ENCODE assay signal across 8 mouse cellular contexts in genomic region chr5:31199893-31200292, GRCm38 (mm10). TPM values are rescaled to one million over a fixed set of nuclear protein-coding genes. Genes with fewer than 3 reads are reported as not detected.
DNase-seq lines count a peak whose midpoint lies in the region; ATAC-seq and TF ChIP-seq lines count a peak whose summit lies in the region.

No protein-coding gene starts in this region.

- DNase-seq in adrenal gland, postnatal 14 days, result peak; percentile 52
- DNase-seq in adrenal gland, postnatal 25 days, result no peak
- DNase-seq in kidney, adult 9 months, result no peak
- DNase-seq in G1E (ENCODE audit: low spot score), result no peak
- no peak for DNase-seq in liver, embryonic 11.5 days (ENCODE audit: low spot score)
- DNase-seq in spleen, postnatal 14 days (ENCODE audit: low spot score in 2 of 2), result no peak
- DNase-seq in testis, postnatal 10 days (ENCODE audit: low spot score), result no peak

- no peaks in the 10 kb centered on the region for H3K27me3 ChIP-seq in kidney, embryonic 14.5 days (ENCODE audit: control insufficient read depth, insufficient read depth, low read length)
- H3K27me3 ChIP-seq in G1E (ENCODE audit: insufficient read depth, low read length), result no peaks in the 10 kb centered on the region
- no peaks in the 10 kb centered on the region for H3K27me3 ChIP-seq in liver, embryonic 11.5 days (replicated peaks; ENCODE audit: control insufficient read depth, insufficient read depth, low read length)

- no peak for TF ChIP-seq CTCF in G1E (IDR thresholded peaks at IDR 0.05; ENCODE audit: low read depth, low read length)

- peaks cover 7% of the 10 kb centered on the region; the same call in 1 of the 2 replicates for H3K4me1 ChIP-seq in kidney, embryonic 14.5 days (ENCODE audit: control insufficient read depth, insufficient read depth, low read length)
- H3K4me1 ChIP-seq in G1E (ENCODE audit: insufficient read depth, low read depth, low read length), result peaks cover 79% of the 10 kb centered on the region
- H3K4me1 ChIP-seq in liver, embryonic 11.5 days (replicated peaks; ENCODE audit: control insufficient read depth, insufficient read depth, low read length), result peaks cover 20% of the 10 kb centered on the region

- no peak for ATAC-seq in kidney, embryonic 14.5 days (ENCODE audit: low FRiP score, low TSS enrichment)
- no peak for ATAC-seq in G1E (ENCODE audit: extremely low read depth, insufficient number of reproducible peaks, low FRiP score, poor library complexity, severe bottlenecking)
- no peak for ATAC-seq in liver, embryonic 11.5 days (replicated peaks; ENCODE audit: low FRiP score)

- 0 out of 2 replicates have a peak overlapping the region, but pooled peaks have one; percentile 3 for H3K27ac ChIP-seq in kidney, embryonic 14.5 days (ENCODE audit: low read depth, low read length)
- H3K27ac ChIP-seq in liver, embryonic 11.5 days (ENCODE audit: low read depth, low read length), result no peak overlapping the region; the same call in 1 of the 2 replicates

- H3K4me2 ChIP-seq in kidney, embryonic 14.5 days (replicated peaks; ENCODE audit: low read depth, low read length), result no peak overlapping the region
- 0 out of 2 replicates have a peak overlapping the region, but pooled peaks have one; percentile 6 for H3K4me2 ChIP-seq in liver, embryonic 11.5 days

- 81% methylated on average over 9 of the region's 9 CpGs for WGBS in kidney, embryonic 14.5 days
- WGBS in liver, embryonic 11.5 days, result 87% methylated on average over 9 of the region's 9 CpGs

- peaks cover 6% of the 10 kb centered on the region for H3K9me3 ChIP-seq in kidney, embryonic 14.5 days (ENCODE audit: control insufficient read depth, low read length)
- H3K9me3 ChIP-seq in G1E (replicated peaks), result no peaks in the 10 kb centered on the region
- H3K9me3 ChIP-seq in liver, embryonic 11.5 days (ENCODE audit: control insufficient read depth, low read length), result peaks cover 5% of the 10 kb centered on the region

- peaks cover 82% of the 10 kb centered on the region for H3K36me3 ChIP-seq in kidney, embryonic 14.5 days (ENCODE audit: control insufficient read depth, insufficient read depth, low read length)
- H3K36me3 ChIP-seq in G1E (replicated peaks), result peaks cover 91% of the 10 kb centered on the region
- peaks cover 68% of the 10 kb centered on the region for H3K36me3 ChIP-seq in liver, embryonic 11.5 days (ENCODE audit: control insufficient read depth, insufficient read depth, low read length)

- no peak overlapping the region for H3K9ac ChIP-seq in kidney, embryonic 14.5 days (ENCODE audit: low read depth, low read length)
- no peak overlapping the region for H3K9ac ChIP-seq in liver, embryonic 11.5 days (ENCODE audit: low read depth, low read length)

- H3K4me3 ChIP-seq in kidney, embryonic 14.5 days (ENCODE audit: low read length), result peak overlapping the region; percentile 5; the same call in 1 of the 2 replicates
- H3K4me3 ChIP-seq in G1E (ENCODE audit: low read depth, low read length), result peak overlapping the region; percentile 65
- H3K4me3 ChIP-seq in liver, embryonic 11.5 days (ENCODE audit: low read depth, low read length), result 0 out of 2 replicates have a peak overlapping the region, but pooled peaks have one; percentile 86

RNA-seq across cellular contexts. Expression of gene Zfp513, which starts 2.2 kb away (rescaled TPM):
- total RNA-seq in adrenal gland, postnatal 14 days (2021), result 25.8 and 27.9 TPM in 2 replicates
- 28.4 and 34.3 TPM in 2 replicates for total RNA-seq in adrenal gland, postnatal 25 days (2021)
- polyA plus RNA-seq in kidney, embryonic 14.5 days (2014; fragmentation: Nextera tagmentation; extraction: Ambion mirVana), result 6.7 and 9.0 TPM in 2 replicates
- total RNA-seq in G1E (2014; fragmentation: Nextera tagmentation), result 9.4 and 12.2 TPM in 2 replicates
- 7.0 and 7.6 TPM in 2 replicates for total RNA-seq in G1E (2017)
- polyA plus RNA-seq in G1E (2012), result 35.7 and 48.2 TPM in 2 replicates
- polyA plus RNA-seq in liver, embryonic 11.5 days (2014; fragmentation: Nextera tagmentation; extraction: Ambion mirVana), result 4.7 and 6.2 TPM in 2 replicates

RNA-seq across cellular contexts. Expression of gene Eif2b4, which starts 6.7 kb away (rescaled TPM):
- 42.7 and 64.9 TPM in 2 replicates for total RNA-seq in adrenal gland, postnatal 14 days (2021)
- 45.2 and 52.6 TPM in 2 replicates for total RNA-seq in adrenal gland, postnatal 25 days (2021)
- 60.1 and 67.3 TPM in 2 replicates for polyA plus RNA-seq in kidney, embryonic 14.5 days (2014; fragmentation: Nextera tagmentation; extraction: Ambion mirVana)
- 43.3 and 104 TPM in 2 replicates for total RNA-seq in G1E (2014; fragmentation: Nextera tagmentation)
- total RNA-seq in G1E (2017), result 43.6 and 49.3 TPM in 2 replicates
- polyA plus RNA-seq in G1E (2012), result 139 and 201 TPM in 2 replicates
- polyA plus RNA-seq in liver, embryonic 11.5 days (2014; fragmentation: Nextera tagmentation; extraction: Ambion mirVana), result 93.2 and 98.1 TPM in 2 replicates

RNA-seq across cellular contexts. Expression of gene Snx17, which starts 6.9 kb away (rescaled TPM):
- total RNA-seq in adrenal gland, postnatal 14 days (2021), result 85.0 and 95.4 TPM in 2 replicates
- total RNA-seq in adrenal gland, postnatal 25 days (2021), result 97.6 and 99.5 TPM in 2 replicates
- 110 and 133 TPM in 2 replicates for polyA plus RNA-seq in kidney, embryonic 14.5 days (2014; fragmentation: Nextera tagmentation; extraction: Ambion mirVana)
- total RNA-seq in G1E (2014; fragmentation: Nextera tagmentation) (35.3 and 42.8 TPM in 2 replicates), G1E (2017) (56.5 and 65.1 TPM in 2 replicates)
- 36.0 and 37.0 TPM in 2 replicates for polyA plus RNA-seq in G1E (2012)
- 87.6 and 94.7 TPM in 2 replicates for polyA plus RNA-seq in liver, embryonic 11.5 days (2014; fragmentation: Nextera tagmentation; extraction: Ambion mirVana)

RNA-seq across cellular contexts. Expression of gene Gtf3c2, which starts 19.9 kb away (rescaled TPM):
- 54.3 and 58.6 TPM in 2 replicates for total RNA-seq in adrenal gland, postnatal 14 days (2021)
- 67.1 and 82.5 TPM in 2 replicates for total RNA-seq in adrenal gland, postnatal 25 days (2021)
- polyA plus RNA-seq in kidney, embryonic 14.5 days (2014; fragmentation: Nextera tagmentation; extraction: Ambion mirVana), result 51.6 and 85.6 TPM in 2 replicates
- total RNA-seq in G1E (2014; fragmentation: Nextera tagmentation) (161 and 164 TPM in 2 replicates), G1E (2017) (51.1 and 65.1 TPM in 2 replicates)
- 57.0 and 88.3 TPM in 2 replicates for polyA plus RNA-seq in G1E (2012)
- polyA plus RNA-seq in liver, embryonic 11.5 days (2014; fragmentation: Nextera tagmentation; extraction: Ambion mirVana), result 77.2 and 79.5 TPM in 2 replicates

RNA-seq across cellular contexts. Expression of gene Gm29609, which starts 20.2 kb away (rescaled TPM):
- 1.7 and 1.9 TPM in 2 replicates for total RNA-seq in adrenal gland, postnatal 14 days (2021)
- 3.2 and 3.5 TPM in 2 replicates for total RNA-seq in adrenal gland, postnatal 25 days (2021)
- polyA plus RNA-seq in kidney, embryonic 14.5 days (2014; fragmentation: Nextera tagmentation; extraction: Ambion mirVana), result 1.4 and 1.6 TPM in 2 replicates
- total RNA-seq in G1E (2014; fragmentation: Nextera tagmentation) (5.4 and 7.1 TPM in 2 replicates), G1E (2017) (2.8 and 4.4 TPM in 2 replicates)
- polyA plus RNA-seq in G1E (2012), result 4.3 and 7.2 TPM in 2 replicates
- polyA plus RNA-seq in liver, embryonic 11.5 days (2014; fragmentation: Nextera tagmentation; extraction: Ambion mirVana), result 0.64 and 1.5 TPM in 2 replicates

Comparison
In these comparisons a context has a peak if more than half of its experiments do, and no peak if none do; other contexts are left out.
1. H3K4me3 ChIP-seq: peak in every context shown above with its lines; median percentile 86 in liver, embryonic 11.5 days; 65 in G1E; 5 in kidney, embryonic 14.5 days.